Mouse (Mus musculus) gastrocnemius, adult 2 months (tissue): ENCODE results near the gene Bfsp1. TPM values are rescaled to one million over a fixed set of nuclear protein-coding genes. Genes with fewer than 3 reads are reported as not detected.

Source experiments
- DNase-seq: peaks from one replicate; pipeline ENCODE4 v3.0.0; 2022
- H3K27ac ChIP-seq: fragments of 200-600 bp; 2 replicates; pipeline ENCODE4 v1.8.1; 2022; ENCODE audit warnings: mild to moderate bottlenecking
- H3K4me3 ChIP-seq: fragments of 200-600 bp; 2 replicates; pipeline ENCODE4 v1.8.1; 2022; ENCODE audit warnings: mild to moderate bottlenecking, moderate library complexity
- CTCF ChIP-seq: fragments of 200-600 bp; IDR thresholded peaks from 2 replicates; pipeline ENCODE4 v1.8.1; 2022; ENCODE audit warnings: antibody characterized with exemption, mild to moderate bottlenecking, moderate library complexity
- intact Hi-C: fragments of 180-260 bp; cut with DNase I; formaldehyde crosslinking; loops from one replicate; pipeline ENCODE4 v1.15.1; 2025
- total RNA-seq, 2 experiments: library from RNA; stranded (reverse); gene quantifications; 2 replicates each; pipeline ENCODE4 v1.2.3; 2021

The Bfsp1 gene
- total RNA-seq, 2 experiments from 2014 or later, result 0.20 to 0.31 TPM

DNA sequence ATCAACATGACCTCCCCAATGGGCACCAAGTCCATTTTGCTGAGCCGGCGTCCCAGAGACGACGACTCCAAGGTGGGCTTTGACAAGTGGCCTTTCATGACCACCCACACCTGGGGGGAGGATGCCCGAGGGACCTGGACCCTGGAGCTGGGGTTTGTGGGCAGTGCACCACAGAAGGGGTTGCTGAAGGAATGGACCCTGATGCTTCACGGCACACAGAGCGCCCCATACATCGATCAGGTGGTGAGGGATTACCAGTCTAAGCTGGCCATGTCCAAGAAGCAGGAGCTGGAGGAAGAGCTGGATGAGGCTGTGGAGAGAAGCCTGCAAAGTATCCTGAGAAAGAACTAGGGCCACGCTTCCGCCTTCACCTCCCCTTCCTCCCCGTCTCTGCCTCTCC, 49.5 kb downstream of the Bfsp1 start:
- Histone ChIP-seq H3K4me3 (no peak overlapping the region), H3K27ac (no peak overlapping the region)
- DNase-seq, result no peak
- no peak for TF ChIP-seq CTCF
- intact Hi-C loops, result no loop called here

DNA sequence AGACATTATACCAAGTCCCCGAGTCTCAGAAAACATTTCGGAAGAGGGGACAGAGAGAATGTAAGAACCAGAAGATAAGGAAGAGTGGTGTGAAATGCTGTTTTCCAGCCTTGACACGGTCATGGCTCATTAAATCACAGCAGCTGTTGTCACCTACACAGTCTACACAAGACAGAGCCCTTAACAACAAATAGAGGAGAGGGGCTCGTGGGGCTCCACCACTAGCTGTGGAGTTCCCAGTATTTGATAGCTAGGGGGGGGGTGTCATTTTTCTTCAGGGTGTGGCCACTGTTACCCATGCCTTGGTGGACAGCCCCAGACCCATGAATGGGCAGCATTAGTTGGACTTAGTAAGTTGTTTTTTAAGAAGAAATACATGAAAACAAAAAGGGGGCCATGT, 50.7 kb downstream of the Bfsp1 start:
- Histone ChIP-seq H3K27ac (no peak overlapping the region), H3K4me3 (no peak overlapping the region)
- no peak for DNase-seq
- no peak for TF ChIP-seq CTCF
- intact Hi-C loops, result no loop called here

DNA sequence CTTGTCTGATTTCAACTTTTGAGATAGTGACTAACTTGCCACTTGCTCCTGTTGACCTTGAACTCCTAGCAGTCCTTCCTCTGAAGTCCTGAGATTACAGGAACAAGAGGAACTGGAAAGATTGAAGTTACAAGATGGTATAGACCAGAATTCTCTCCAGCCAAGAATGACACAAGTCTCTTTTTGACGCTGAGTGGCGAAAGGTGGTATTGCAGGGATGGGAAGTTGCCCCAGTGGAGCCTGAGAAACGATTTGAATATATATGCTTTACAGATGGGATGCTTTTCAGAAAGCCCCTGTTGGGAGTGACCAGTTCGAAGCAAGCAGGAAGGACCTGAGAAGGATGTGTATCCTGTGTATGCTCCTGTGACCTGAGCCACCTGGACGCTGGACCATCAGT, 54.2 kb downstream of the Bfsp1 start:
- intact Hi-C loops, result no loop called here
- H3K27ac ChIP-seq, result no peak overlapping the region
- no peak overlapping the region for H3K4me3 ChIP-seq
- no peak for DNase-seq
- no peak for TF ChIP-seq CTCF

DNA sequence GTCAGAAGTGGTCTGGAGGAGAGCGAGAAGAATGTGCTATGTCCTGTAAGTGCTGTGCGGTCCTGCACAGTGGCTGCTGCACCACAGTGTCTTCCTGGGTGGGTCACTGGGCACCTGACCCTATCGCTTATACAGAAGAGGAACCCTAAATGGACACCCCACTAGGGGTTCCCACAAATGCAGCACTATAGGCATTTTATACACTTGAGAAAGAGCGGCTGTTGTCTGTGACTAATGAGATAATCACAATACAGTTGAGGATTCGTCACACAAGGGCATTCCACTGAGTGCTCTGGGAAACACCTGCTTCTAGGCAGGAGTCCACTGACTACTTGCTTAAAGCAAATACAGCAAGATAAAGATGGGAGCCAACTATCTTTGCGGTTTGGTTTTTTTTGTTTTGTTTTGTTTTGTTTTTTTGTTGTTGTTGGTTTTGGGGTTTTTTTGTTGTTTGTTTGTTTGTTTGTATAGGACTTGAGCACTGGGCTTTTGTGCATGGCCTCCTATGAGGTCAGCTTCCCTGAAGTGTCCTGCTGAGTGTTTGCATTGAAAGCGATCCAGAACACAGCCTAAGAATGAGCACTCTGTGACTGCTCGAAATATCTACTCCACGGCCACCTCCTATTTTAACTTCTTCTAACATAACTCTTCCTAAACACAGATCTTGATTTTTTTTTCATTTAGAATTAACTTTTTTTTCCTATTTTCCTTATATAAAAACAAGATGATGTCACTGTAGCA, 55.9 kb downstream of the Bfsp1 start:
- intact Hi-C loops, result no loop called here
- no peak for DNase-seq
- Histone ChIP-seq H3K27ac (no peak overlapping the region), H3K4me3 (no peak overlapping the region)
- TF ChIP-seq CTCF, result no peak

DNA sequence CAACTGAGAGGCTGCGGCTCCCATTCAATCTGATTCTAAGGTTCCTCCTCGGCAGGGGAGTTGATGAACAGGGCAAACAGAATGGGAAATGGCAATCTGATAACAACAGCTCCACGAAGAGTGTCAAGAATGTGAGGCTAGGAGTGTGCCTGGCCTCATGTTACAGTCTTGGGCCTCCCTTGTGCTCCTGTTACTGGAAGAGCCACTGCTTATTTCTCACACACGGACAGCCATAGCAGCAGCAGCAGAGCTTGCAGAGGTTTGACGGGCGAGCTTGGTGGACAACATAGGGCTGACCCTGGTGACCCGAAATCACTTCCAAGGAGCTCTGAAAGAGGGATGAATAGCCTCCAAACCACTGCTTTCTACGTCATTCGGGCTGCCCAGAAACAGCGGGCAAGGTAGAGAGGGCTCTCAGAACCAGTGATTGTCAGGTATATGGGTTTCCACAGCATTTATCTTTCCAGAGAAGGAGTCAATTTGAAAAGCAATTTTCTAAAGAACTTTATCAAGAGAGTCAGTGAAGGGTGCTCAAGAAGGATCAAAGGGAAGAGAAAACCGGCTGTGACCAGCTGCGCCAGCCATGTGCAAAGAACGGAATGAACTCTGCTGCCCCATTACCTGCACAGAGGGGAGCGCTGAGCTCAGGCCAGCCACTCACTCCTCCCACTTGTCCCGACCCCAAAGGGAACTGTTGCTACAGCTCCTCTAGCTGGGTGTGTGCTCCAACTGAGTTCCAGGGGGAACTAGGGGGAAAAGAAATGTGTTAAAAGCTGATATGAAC, 56.6 kb downstream of the Bfsp1 start:
- intact Hi-C loops, result no loop called here
- DNase-seq, result no peak
- TF ChIP-seq CTCF, result no peak
- Histone ChIP-seq H3K4me3 (no peak overlapping the region), H3K27ac (no peak overlapping the region)

DNA sequence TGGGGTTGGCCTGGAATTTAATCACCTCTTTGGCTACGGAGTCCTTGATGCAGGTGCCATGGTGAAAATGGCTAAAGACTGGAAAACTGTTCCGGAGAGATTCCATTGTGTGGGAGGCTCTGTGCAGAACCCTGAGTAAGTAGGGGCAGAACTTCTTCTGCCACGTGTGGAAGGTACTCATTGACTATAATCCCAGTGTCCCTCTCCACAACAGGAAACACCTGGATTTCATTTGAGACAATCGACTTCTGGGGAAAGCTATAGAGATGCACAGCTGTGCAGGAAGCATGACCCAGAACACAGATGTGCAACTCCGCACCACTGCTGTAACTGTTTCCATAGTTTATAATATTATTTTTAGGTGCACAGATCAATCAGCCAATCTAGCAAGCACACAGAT, 61.9 kb downstream of the Bfsp1 start:
- H3K27ac ChIP-seq, result no peak overlapping the region
- H3K4me3 ChIP-seq, result no peak overlapping the region
- DNase-seq, result no peak
- TF ChIP-seq CTCF, result no peak
- intact Hi-C loops, result no loop called here

DNA sequence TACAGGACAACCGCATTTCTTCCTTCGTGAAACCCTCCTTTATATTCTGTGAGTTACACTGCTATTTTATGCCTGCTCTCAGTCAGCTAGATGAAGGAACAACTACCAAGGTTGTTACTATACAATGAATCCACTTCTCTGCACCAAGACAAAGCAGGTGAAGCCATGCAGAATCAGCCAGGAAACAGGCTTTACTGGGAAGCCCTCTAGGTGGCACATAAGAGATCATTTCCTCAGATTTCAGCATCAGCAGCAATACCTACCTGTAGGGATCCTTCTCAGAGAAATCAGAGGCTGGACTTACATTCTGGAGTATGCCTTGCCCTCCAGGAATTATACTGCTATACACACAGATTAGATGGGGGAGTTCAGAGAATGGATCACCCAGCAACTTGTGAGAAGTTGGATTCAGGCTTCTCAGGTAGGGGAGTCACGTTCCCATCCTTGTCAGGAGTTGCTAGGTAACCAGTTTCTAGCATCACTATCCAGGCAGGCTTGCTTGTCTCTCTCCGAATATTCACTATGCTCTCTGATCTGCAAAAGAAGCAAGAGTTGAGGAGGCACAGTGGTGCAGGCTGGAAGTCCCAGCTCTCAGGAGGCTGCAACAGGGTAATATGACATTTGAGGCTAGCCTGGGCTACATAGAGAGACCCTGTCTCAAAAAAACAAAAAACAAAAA, 66.5 kb downstream of the Bfsp1 start:
- TF ChIP-seq CTCF, result no peak
- H3K4me3 ChIP-seq, result no peak overlapping the region
- DNase-seq, result no peak
- no peak overlapping the region for H3K27ac ChIP-seq
- intact Hi-C loops, result no loop called here

DNA sequence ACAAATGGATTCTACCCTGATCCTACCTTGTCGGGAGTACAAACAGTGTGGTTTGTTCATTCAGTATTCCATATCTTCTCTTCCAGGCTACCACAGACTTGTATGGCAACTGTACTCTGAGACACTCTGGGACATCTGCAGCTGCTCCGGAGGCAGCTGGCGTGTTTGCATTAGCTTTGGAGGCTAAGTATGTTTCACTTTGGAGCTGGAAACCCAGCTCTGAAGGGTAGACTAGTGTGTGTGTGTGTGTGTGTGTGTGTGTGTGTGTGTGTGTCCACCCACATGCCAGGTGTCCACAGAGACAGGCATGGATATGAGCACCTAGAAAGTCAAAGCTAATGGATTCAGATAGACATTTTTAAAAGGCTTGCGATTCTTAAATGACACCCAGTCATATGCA, 67.1 kb downstream of the Bfsp1 start:
- no peak overlapping the region for H3K4me3 ChIP-seq
- DNase-seq, result no peak
- no peak for TF ChIP-seq CTCF
- H3K27ac ChIP-seq, result no peak overlapping the region
- intact Hi-C loops, result no loop called here

DNA sequence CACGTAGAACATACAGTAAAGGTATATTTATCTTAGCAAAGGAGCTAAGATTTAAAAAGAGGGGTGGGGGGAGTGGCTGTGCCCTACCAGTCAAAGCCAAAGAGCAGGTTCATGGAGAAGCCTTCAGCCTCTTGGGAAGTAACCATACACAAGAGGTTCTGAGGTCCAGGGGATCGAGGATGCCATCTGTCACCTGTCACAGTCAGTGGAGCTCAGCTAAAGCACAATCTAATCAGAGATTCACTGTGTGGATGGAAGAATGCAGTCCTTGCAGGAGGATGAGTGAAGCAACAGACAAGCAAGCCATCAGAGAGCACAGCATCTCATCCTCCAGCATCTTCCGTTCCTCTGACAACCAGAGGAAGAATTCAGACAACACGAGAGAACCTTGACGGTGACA, 73.1 kb downstream of the Bfsp1 start:
- intact Hi-C loops, result no loop called here
- no peak overlapping the region for H3K27ac ChIP-seq
- no peak for TF ChIP-seq CTCF
- H3K4me3 ChIP-seq, result no peak overlapping the region
- no peak for DNase-seq

DNA sequence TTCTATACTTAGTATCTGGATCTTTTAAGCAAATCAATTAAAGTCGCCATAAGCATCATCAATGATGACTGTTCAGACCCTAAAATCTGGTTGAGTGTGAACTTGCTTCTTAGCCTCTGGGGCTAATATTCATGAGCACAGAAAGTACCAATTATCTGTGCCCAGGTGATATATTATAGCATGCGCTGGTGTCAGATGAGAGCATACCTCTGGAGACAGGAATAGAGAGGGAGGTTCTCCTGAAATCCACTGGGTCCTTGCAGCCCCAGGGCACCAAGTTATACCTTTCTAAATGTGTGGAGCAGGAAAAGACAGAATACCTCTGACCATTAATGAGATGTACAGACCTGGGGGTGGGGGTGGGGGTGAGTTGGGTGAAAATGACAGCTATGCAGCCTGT, 82.7 kb downstream of the Bfsp1 start:
- no peak for DNase-seq
- intact Hi-C loops, result no loop called here
- TF ChIP-seq CTCF, result no peak
- no peak overlapping the region for H3K27ac ChIP-seq
- no peak overlapping the region for H3K4me3 ChIP-seq

Other genes starting within 250 kb of the Bfsp1 start
- 10 to 100 TPM; 24.9 to 28.2 TPM for gene Dstn, start 52.1 kb upstream of the Bfsp1 start, total RNA-seq
- 10 to 100 TPM; 33.0 to 55.3 TPM for gene Rrbp1, start 148.1 kb upstream of the Bfsp1 start, total RNA-seq
- gene Banf2, start 169.9 kb upstream of the Bfsp1 start, total RNA-seq, result not detected